ENCODE assay signal across 17 mouse cellular contexts in genomic region chr17:45445923-45446322, GRCm38 (mm10). TPM values are rescaled to one million over a fixed set of nuclear protein-coding genes. Genes with fewer than 3 reads are reported as not detected.
"Had no signal": no experiment of that assay in that cellular context is flagged by ENCODE, and none has a peak within 500 bp of the region (broad histone marks: within the 10 kb centered on the region; RNA-seq: fewer than 3 reads in every experiment).

No protein-coding gene starts in this region.

- H3K4me1 ChIP-seq: limb, embryonic 10.5 days; liver, embryonic 15.5 days; midbrain, embryonic 10.5 days; neural tube, embryonic 13.5 days; stomach, embryonic 15.5 days had no signal

- H3K9me3 ChIP-seq: limb, embryonic 10.5 days; liver, embryonic 15.5 days; midbrain, embryonic 10.5 days; neural tube, embryonic 13.5 days; stomach, embryonic 15.5 days had no signal

- H3K4me3 ChIP-seq: limb, embryonic 10.5 days; liver, embryonic 15.5 days; midbrain, embryonic 10.5 days; neural tube, embryonic 13.5 days; stomach, embryonic 15.5 days had no signal

- H3K27me3 ChIP-seq: liver, embryonic 15.5 days; neural tube, embryonic 13.5 days; stomach, embryonic 15.5 days had no signal

- H3K36me3 ChIP-seq: stomach, embryonic 15.5 days had no signal

- H3K27ac ChIP-seq: limb, embryonic 10.5 days; liver, embryonic 15.5 days; midbrain, embryonic 10.5 days; neural tube, embryonic 13.5 days; stomach, embryonic 15.5 days had no signal

- H3K4me2 ChIP-seq: liver, embryonic 11.5 days; liver, embryonic 15.5 days; lung, embryonic 14.5 days; neural tube, embryonic 13.5 days; stomach, embryonic 15.5 days had no signal

- DNase-seq: kidney, postnatal 10 days; kidney, postnatal 4 days; lung, embryonic 14.5 days; lung, postnatal 10 days; lung, postnatal 4 days; midbrain, embryonic 14.5 days; right cerebral cortex, postnatal 14 days; thymus, adult 2 months; thymus, postnatal 25 days had no signal

- H3K9ac ChIP-seq: liver, embryonic 15.5 days; lung, embryonic 14.5 days; neural tube, embryonic 13.5 days; stomach, embryonic 15.5 days had no signal

RNA-seq across cellular contexts. Expression of gene Spats1, which starts 29.3 kb away (rescaled TPM):
- total RNA-seq: monocyte, adult 5-6 weeks had no signal
- polyA plus RNA-seq: spleen, adult 2 months had no signal
